Mouse (Mus musculus) 3T3-L1 (cell line): Measurements from ENCODE around the gene Timm8a2.
A peak's percentile ranks its signal among the peaks of the same experiment; 100 is the strongest.
"Not testable (repeated sequence)": the region's sequence is repeated elsewhere in the genome, so short reads cannot be mapped to it uniquely, and the experiment has no call there.

Experiments used
- DNase-seq: peaks from one replicate; pipeline ENCODE4 v3.0.0-alpha.2; 2015; ENCODE audit warnings: low read depth, low spot score

Timm8a2 gene

GRCm38 (mm10) chr14:122060642-122061041 lies 26.2 kb downstream of the Timm8a2 start:
- peak; percentile 92 for DNase-seq

- peak; percentile 79 for DNase-seq
These were observed 26.9 kb downstream of the Timm8a2 start for GRCm38 (mm10) chr14:122061376-122061775.

- no peak for DNase-seq
These were observed 28.1 kb downstream of the Timm8a2 start for GRCm38 (mm10) chr14:122062411-122063090.

- DNase-seq: no peak
These were observed 29.1 kb downstream of the Timm8a2 start for GRCm38 (mm10) chr14:122063599-122063998.

GRCm38 (mm10) chr14:122064519-122064918 lies 30.0 kb downstream of the Timm8a2 start:
- DNase-seq: peak; percentile 71

GRCm38 (mm10) chr14:122066243-122066642 lies 31.8 kb downstream of the Timm8a2 start:
- no peak for DNase-seq

GRCm38 (mm10) chr14:122068036-122068435 lies 33.6 kb downstream of the Timm8a2 start:
- DNase-seq: not testable (repeated sequence)

- no peak for DNase-seq
These were observed 34.6 kb downstream of the Timm8a2 start for GRCm38 (mm10) chr14:122068801-122069695.

GRCm38 (mm10) chr14:122069948-122070347 lies 35.5 kb downstream of the Timm8a2 start:
- no peak for DNase-seq

- DNase-seq: no peak
These were observed 38.9 kb downstream of the Timm8a2 start for GRCm38 (mm10) chr14:122073422-122073821.

- DNase-seq: no peak
These were observed 39.9 kb downstream of the Timm8a2 start for GRCm38 (mm10) chr14:122074360-122074759.

GRCm38 (mm10) chr14:122075485-122076200 lies 41.2 kb downstream of the Timm8a2 start:
- no peak for DNase-seq

- DNase-seq: no peak
These were observed 42.5 kb downstream of the Timm8a2 start for GRCm38 (mm10) chr14:122077017-122077416.

GRCm38 (mm10) chr14:122079428-122079827 lies 45.0 kb downstream of the Timm8a2 start:
- peak; percentile 58 for DNase-seq

- no peak for DNase-seq
These were observed 45.4 kb downstream of the Timm8a2 start for GRCm38 (mm10) chr14:122079921-122080320.

GRCm38 (mm10) chr14:122081308-122081707 lies 46.8 kb downstream of the Timm8a2 start:
- DNase-seq: no peak

GRCm38 (mm10) chr14:122083499-122083898 lies 49.0 kb downstream of the Timm8a2 start:
- no peak for DNase-seq

- DNase-seq: no peak
These were observed 53.5 kb downstream of the Timm8a2 start for GRCm38 (mm10) chr14:122087956-122088355.
